Mouse (Mus musculus) neutrophil, adult 5-6 weeks (primary cell): ENCODE results near the gene Zmynd12. TPM values are rescaled to one million over a fixed set of nuclear protein-coding genes. Genes with fewer than 3 reads are reported as not detected.

Source experiments
- ATAC-seq: fragments of 151-379, 151-347 bp; 2 replicates; pipeline ENCODE4 v1.8.0; 2017; ENCODE audit warnings: mild to moderate bottlenecking, moderate TSS enrichment; ENCODE audit not compliant: insufficient number of reproducible peaks, poor library complexity, low FRiP score, severe bottlenecking; ENCODE audit errors: extremely low read depth
- total RNA-seq: library from RNA; stranded (forward); fragments of 200-1000 nt; gene quantifications from 2 replicates; pipeline ENCODE4 v1.2.3, GENCODE M21; 2017

Gene Zmynd12
- total RNA-seq, 1 experiment from 2014 or later, result not detected

- no peak for ATAC-seq
These were observed 69.8 kb downstream of the Zmynd12 start, which contains the start of gene Rimkla for GRCm38 (mm10) chr4:119492291-119492932. Rimkla (minus strand) TSS chr4:119492628.

GRCm38 (mm10) chr4:119492933-119493327, 70.3 kb downstream of the Zmynd12 start:
- no peak for ATAC-seq

- ATAC-seq, result no peak
These were observed 75.8 kb downstream of the Zmynd12 start for GRCm38 (mm10) chr4:119498319-119498848.

GRCm38 (mm10) chr4:119511591-119511990, 89.0 kb downstream of the Zmynd12 start:
- no peak for ATAC-seq

- no peak for ATAC-seq
These were observed 90.1 kb downstream of the Zmynd12 start for GRCm38 (mm10) chr4:119512731-119513141.

Other genes with a start within 250 kb of the Zmynd12 start
- gene Zfp691, start 248.6 kb upstream of the Zmynd12 start, total RNA-seq, result 6.9 and 10.3 TPM in 2 replicates
- 0.12 and 0.49 TPM in 2 replicates for gene Ermap, start 232.8 kb upstream of the Zmynd12 start, total RNA-seq
- 50.2 and 63.6 TPM in 2 replicates for gene Svbp, start 227.5 kb upstream of the Zmynd12 start, total RNA-seq
- not detected in 2 replicates for gene Tmem269, start 204.6 kb upstream of the Zmynd12 start, total RNA-seq
- 5.9 and 8.1 TPM in 2 replicates for gene AU022252, start 190.1 kb upstream of the Zmynd12 start, total RNA-seq
- 1.9 and 3.7 TPM in 2 replicates for gene P3h1, start 189.9 kb upstream of the Zmynd12 start, total RNA-seq
- not detected in 2 replicates for gene Cldn19, start 167.4 kb upstream of the Zmynd12 start, total RNA-seq
- 380 and 442 TPM in 2 replicates for gene Ybx1, start 128.2 kb upstream of the Zmynd12 start, total RNA-seq
- 23.7 and 27.5 TPM in 2 replicates for gene Ppih, start 102.3 kb upstream of the Zmynd12 start, total RNA-seq
- 0.93 and 2.5 TPM in 2 replicates for gene Ccdc30, start 7.3 kb upstream of the Zmynd12 start, total RNA-seq
- gene Ppcs, start 394 bp upstream of the Zmynd12 start, total RNA-seq, result 13.9 and 14.1 TPM in 2 replicates
- 0.12 TPM in 2 replicates for gene Rimkla, start 69.8 kb downstream of the Zmynd12 start, total RNA-seq
- gene Foxj3, start 114.2 kb downstream of the Zmynd12 start, total RNA-seq, result 37.7 and 49.2 TPM in 2 replicates
- gene Frg2f1, start 116.7 kb downstream of the Zmynd12 start, total RNA-seq, result 2.8 and 5.7 TPM in 2 replicates
- not detected in 2 replicates for gene Guca2a, start 214.9 kb downstream of the Zmynd12 start, total RNA-seq
- not detected in 2 replicates for gene Guca2b, start 236.1 kb downstream of the Zmynd12 start, total RNA-seq